Mouse (Mus musculus) bone marrow, adult 2 months (tissue): ENCODE results near the gene Mpst. TPM values are rescaled to one million over a fixed set of nuclear protein-coding genes. Genes with fewer than 3 reads are reported as not detected.
A peak's percentile ranks its signal among the peaks of the same experiment; 100 is the strongest.

ENCODE experiments used
- H3K27ac ChIP-seq: fragments of 200-500 bp; 2 replicates; pipeline ENCODE4 v1.5.1; 2012; ENCODE audit warnings: low read depth, mild to moderate bottlenecking, control low read depth, inconsistent platforms, low read length; ENCODE audit not compliant: control insufficient read depth, poor library complexity, insufficient read depth
- H3K4me1 ChIP-seq: fragments of 200-500 bp; 2 replicates; pipeline ENCODE4 v1.6.1; 2011; ENCODE audit warnings: low read length; ENCODE audit not compliant: control insufficient read depth, insufficient read depth
- H3K4me3 ChIP-seq: fragments of 200-500 bp; replicated peaks from 2 replicates; pipeline ENCODE3; 2011; ENCODE audit warnings: mild to moderate bottlenecking, low read depth, low read length, control low read depth; ENCODE audit not compliant: control insufficient read depth
- CTCF ChIP-seq: fragments of 200-500 bp; IDR thresholded peaks from 2 replicates; pipeline ENCODE4 v1.5.1; 2011; ENCODE audit warnings: low read length, control low read depth; ENCODE audit not compliant: control insufficient read depth, insufficient read depth
- POLR2A ChIP-seq: fragments of 200-500 bp; IDR thresholded peaks from 2 replicates; pipeline ENCODE4 v1.6.1; 2011; ENCODE audit warnings: low read depth, mild to moderate bottlenecking, control low read depth, low read length, borderline replicate concordance; ENCODE audit not compliant: control insufficient read depth
- WGBS: fragments of 180-500 bp; shearing (Covaris S2); methylation state at CpG from one replicate; pipeline ENCODE4 v1.1.7; 2018; 5-methylcytosine and 5-hydroxymethylcytosine counted together
- polyA plus RNA-seq: library from polyadenylated mRNA; stranded (reverse); fragments of >200 nt; gene quantifications from 2 replicates; pipeline ENCODE4 v1.2.4, GENCODE M21; 2011; ENCODE audit warnings: low replicate concordance; ENCODE audit not compliant: missing spikeins, insufficient read depth, insufficient read length

Gene Mpst
- polyA plus RNA-seq, 1 experiment: 49.5 TPM

- WGBS: 30% methylated on average over 3 of the region's 3 CpGs
- no peak overlapping the region for H3K4me3 ChIP-seq
- H3K4me1 ChIP-seq: no peaks in the 10 kb centered on the region; the same call in 1 of the 2 replicates
- H3K27ac ChIP-seq: peak overlapping the region; percentile 43
- TF ChIP-seq POLR2A (no peak), CTCF (no peak)
These were observed 15.4 kb upstream of the Mpst start for GRCm38 (mm10) chr15:78390855-78391254.

GRCm38 (mm10) chr15:78395478-78395962 is 10.7 kb upstream of the Mpst start, which contains the start of gene Tex33:
Gene Tex33, minus strand, starts transcription at chr15:78395912.
- WGBS: 91% methylated on average over 8 of the region's 8 CpGs
- TF ChIP-seq POLR2A (no peak), CTCF (no peak)
- Histone ChIP-seq H3K4me3 (no peak within 1 kb of the TSS), H3K4me1 (no peaks in the 10 kb centered on the region), H3K27ac (no peak within 1 kb of the TSS)

- Histone ChIP-seq H3K27ac (peak overlapping the region; percentile 65), H3K4me1 (peaks cover 7% of the 10 kb centered on the region), H3K4me3 (no peak overlapping the region)
- 37% methylated on average over 6 of the region's 6 CpGs for WGBS
- TF ChIP-seq CTCF (no peak), POLR2A (no peak)
These were observed 4.9 kb upstream of the Mpst start for GRCm38 (mm10) chr15:78401345-78401744.

GRCm38 (mm10) chr15:78401921-78402320 is 4.3 kb upstream of the Mpst start:
- 18% methylated on average over 4 of the region's 4 CpGs for WGBS
- Histone ChIP-seq H3K4me3 (no peak overlapping the region), H3K27ac (peak overlapping the region; percentile 65), H3K4me1 (peaks cover 7% of the 10 kb centered on the region)
- no peak for TF ChIP-seq POLR2A
- TF ChIP-seq CTCF: no peak

GRCm38 (mm10) chr15:78402423-78402822 is 3.8 kb upstream of the Mpst start:
- 60% methylated on average over 7 of the region's 7 CpGs for WGBS
- no peak for TF ChIP-seq POLR2A
- TF ChIP-seq CTCF: no peak
- Histone ChIP-seq H3K4me1 (peaks cover 7% of the 10 kb centered on the region), H3K27ac (peak overlapping the region; percentile 30), H3K4me3 (no peak overlapping the region)

GRCm38 (mm10) chr15:78403301-78403741 is 2.9 kb upstream of the Mpst start:
- H3K27ac ChIP-seq: peak overlapping the region; percentile 64; the same call in 1 of the 2 replicates
- peaks cover 7% of the 10 kb centered on the region for H3K4me1 ChIP-seq
- H3K4me3 ChIP-seq: peak overlapping the region; percentile 31
- WGBS: 82% methylated on average over 3 of the region's 3 CpGs
- TF ChIP-seq CTCF (no peak), POLR2A (no peak)

GRCm38 (mm10) chr15:78403896-78404295 is 2.3 kb upstream of the Mpst start:
- peaks cover 7% of the 10 kb centered on the region for H3K4me1 ChIP-seq
- TF ChIP-seq POLR2A (no peak), CTCF (no peak)
- H3K27ac ChIP-seq: peak overlapping the region; percentile 64
- WGBS: 58% methylated on average over 1 of the region's 1 CpGs
- H3K4me3 ChIP-seq: peak overlapping the region; percentile 31

- 45% methylated on average over 11 of the region's 11 CpGs for WGBS
- TF ChIP-seq CTCF: no peak
- no peak for TF ChIP-seq POLR2A
- Histone ChIP-seq H3K4me3 (peak overlapping the region; percentile 91), H3K4me1 (peaks cover 7% of the 10 kb centered on the region), H3K27ac (peak overlapping the region; percentile 92)
These were observed 1.1 kb upstream of the Mpst start for GRCm38 (mm10) chr15:78405098-78405497.
